Mouse (Mus musculus): ENCODE data around the gene Alkbh1.

Gene Alkbh1

GRCm38 (mm10) chr12:87380586-87381379 is 63.0 kb downstream of the Alkbh1 start:
- DNase-seq (ENCODE audit: low spot score), result no peak

GRCm38 (mm10) chr12:87379496-87379895 is 64.3 kb downstream of the Alkbh1 start:
- DNase-seq (ENCODE audit: low spot score), result no peak
